Mouse (Mus musculus) R1 (cell line): ENCODE measurements around the gene Taar8c.
"Not testable (repeated sequence)": the region's sequence is repeated elsewhere in the genome, so short reads cannot be mapped to it uniquely, and the experiment has no call there.

Source experiments
- DNase-seq: peaks from one replicate; pipeline ENCODE4 v3.0.0-alpha.2; 2018; ENCODE audit warnings: low read depth, low spot score

Taar8c gene

GRCm38 (mm10) chr10:24101812-24102211, at the start of gene Taar8c:
Gene Taar8c, minus strand, starts transcription at chr10:24101912.
- not testable (repeated sequence) for DNase-seq

GRCm38 (mm10) chr10:24150086-24150485, 48.4 kb upstream of the Taar8c start:
- DNase-seq, result no peak

- DNase-seq, result peak; percentile 91
Observed at GRCm38 (mm10) chr10:24149135-24149781, 47.5 kb upstream of the Taar8c start, which contains the start of gene Stx7. Gene Stx7, plus strand, starts transcription at chr10:24149302.

GRCm38 (mm10) chr10:24142735-24143134, 41.0 kb upstream of the Taar8c start:
- DNase-seq, result no peak

- no peak for DNase-seq
Observed at GRCm38 (mm10) chr10:24138623-24139261, 37.0 kb upstream of the Taar8c start.

GRCm38 (mm10) chr10:24134071-24134645, 32.4 kb upstream of the Taar8c start:
- no peak for DNase-seq

GRCm38 (mm10) chr10:24133132-24133531, 31.4 kb upstream of the Taar8c start:
- peak; percentile 26 for DNase-seq

GRCm38 (mm10) chr10:24132273-24132672, 30.6 kb upstream of the Taar8c start:
- peak; percentile 91 for DNase-seq

- DNase-seq, result peak; percentile 91
Observed at GRCm38 (mm10) chr10:24131451-24132262, 29.9 kb upstream of the Taar8c start.

GRCm38 (mm10) chr10:24111116-24111778, 9.5 kb upstream of the Taar8c start:
- DNase-seq, result peak; percentile 67

GRCm38 (mm10) chr10:24109434-24109833, 7.7 kb upstream of the Taar8c start, which contains the start of gene Taar9:
Gene Taar9, minus strand, starts transcription at chr10:24109534.
- DNase-seq, result not testable (repeated sequence)

- DNase-seq, result no peak
Observed at GRCm38 (mm10) chr10:24108236-24108635, 6.5 kb upstream of the Taar8c start.

- DNase-seq, result no peak
Observed at GRCm38 (mm10) chr10:24107747-24108146, 6.0 kb upstream of the Taar8c start.

GRCm38 (mm10) chr10:24103299-24103698, 1.6 kb upstream of the Taar8c start:
- DNase-seq, result not testable (repeated sequence)

- DNase-seq, result not testable (repeated sequence)
Observed at GRCm38 (mm10) chr10:24097010-24097409, 4.7 kb downstream of the Taar8c start.

- no peak for DNase-seq
Observed at GRCm38 (mm10) chr10:24092194-24092593, 9.5 kb downstream of the Taar8c start, which contains the start of gene Taar8b. Gene Taar8b, minus strand, starts transcription at chr10:24092294.

- DNase-seq, result no peak
Observed at GRCm38 (mm10) chr10:24087168-24087567, 14.5 kb downstream of the Taar8c start.

GRCm38 (mm10) chr10:24086555-24086954, 15.2 kb downstream of the Taar8c start:
- no peak for DNase-seq

GRCm38 (mm10) chr10:24085936-24086335, 15.8 kb downstream of the Taar8c start:
- peak; percentile 60 for DNase-seq

- peak; percentile 47 for DNase-seq
Observed at GRCm38 (mm10) chr10:24080166-24080565, 21.5 kb downstream of the Taar8c start.

- DNase-seq, result not testable (repeated sequence)
Observed at GRCm38 (mm10) chr10:24076200-24076599, 25.5 kb downstream of the Taar8c start, which contains the start of gene Taar8a. Gene Taar8a, plus strand, starts transcription at chr10:24076500.
